Mouse (Mus musculus): ENCODE results near the gene Rpf1.
A peak's percentile ranks its signal among the peaks of the same experiment; 100 is the strongest.

Gene Rpf1

DNA sequence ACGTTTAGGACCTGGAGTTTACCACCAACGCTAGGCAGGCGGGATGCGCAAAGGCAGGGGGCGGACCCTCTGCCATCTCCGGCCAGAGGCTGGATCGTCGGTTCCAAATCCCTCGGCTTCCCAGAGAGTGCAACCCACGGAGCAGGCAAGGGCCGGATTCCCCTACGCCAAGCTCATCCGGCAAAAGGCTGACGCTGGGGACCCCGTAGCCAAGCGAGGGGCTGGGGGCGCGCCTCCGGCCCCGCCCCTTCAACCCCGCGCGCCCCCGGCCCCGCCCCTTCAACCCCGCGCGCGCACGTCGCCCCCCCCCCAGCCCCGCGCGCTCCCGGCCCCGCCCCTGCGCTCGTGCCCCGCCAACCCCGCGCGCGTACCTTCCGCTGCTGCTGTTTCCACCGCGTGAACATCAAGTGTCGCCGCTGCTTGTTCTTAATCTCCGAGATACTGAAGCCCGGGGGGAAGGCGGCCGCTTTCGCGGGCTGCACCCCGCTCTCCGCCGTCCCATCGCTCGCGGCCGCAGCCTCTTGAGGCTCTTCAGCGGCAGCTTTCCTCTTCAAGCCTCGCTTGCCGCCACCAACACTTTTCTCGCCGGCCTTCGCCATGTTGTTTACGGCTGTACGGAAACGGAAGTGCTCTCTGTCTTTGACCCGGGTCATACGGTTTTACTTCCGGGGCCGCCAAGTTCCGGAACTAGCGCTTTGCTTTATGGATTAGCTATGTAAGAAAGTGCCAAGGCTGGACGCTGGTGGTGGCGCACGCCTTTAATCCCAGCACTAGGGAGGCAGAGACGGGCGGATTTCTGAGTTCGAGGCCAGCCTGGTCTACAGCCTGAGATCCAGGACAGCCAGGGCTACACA lies at the start of gene Rpf1:
TSS of gene Rpf1 (minus strand) at position 632 of the 854 bp plus-strand sequence.
- DNase-seq (ENCODE audit: low spot score in 2 of 2), result peak; percentile 85 to 92

DNA sequence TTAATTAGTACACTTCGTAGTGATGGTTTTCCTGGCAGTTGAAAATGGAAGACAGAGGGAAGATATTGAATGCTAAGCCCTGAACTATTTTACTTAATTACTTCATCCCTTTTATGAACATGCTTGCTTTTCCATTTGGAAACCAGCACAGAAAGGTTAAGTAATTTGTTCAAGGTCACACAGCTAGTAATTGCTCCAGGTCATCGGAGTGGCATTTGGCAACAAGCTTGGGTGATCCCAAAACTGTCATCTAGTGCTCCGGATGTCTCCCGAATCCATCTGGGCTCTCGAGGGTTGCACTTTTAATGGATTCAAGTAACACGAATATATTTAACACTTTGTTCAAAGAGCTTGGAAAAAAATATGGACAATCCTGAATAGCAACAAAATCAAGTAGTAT lies 49.7 kb upstream of the Rpf1 start:
- no peak for DNase-seq (ENCODE audit: low spot score in 2 of 2)

DNA sequence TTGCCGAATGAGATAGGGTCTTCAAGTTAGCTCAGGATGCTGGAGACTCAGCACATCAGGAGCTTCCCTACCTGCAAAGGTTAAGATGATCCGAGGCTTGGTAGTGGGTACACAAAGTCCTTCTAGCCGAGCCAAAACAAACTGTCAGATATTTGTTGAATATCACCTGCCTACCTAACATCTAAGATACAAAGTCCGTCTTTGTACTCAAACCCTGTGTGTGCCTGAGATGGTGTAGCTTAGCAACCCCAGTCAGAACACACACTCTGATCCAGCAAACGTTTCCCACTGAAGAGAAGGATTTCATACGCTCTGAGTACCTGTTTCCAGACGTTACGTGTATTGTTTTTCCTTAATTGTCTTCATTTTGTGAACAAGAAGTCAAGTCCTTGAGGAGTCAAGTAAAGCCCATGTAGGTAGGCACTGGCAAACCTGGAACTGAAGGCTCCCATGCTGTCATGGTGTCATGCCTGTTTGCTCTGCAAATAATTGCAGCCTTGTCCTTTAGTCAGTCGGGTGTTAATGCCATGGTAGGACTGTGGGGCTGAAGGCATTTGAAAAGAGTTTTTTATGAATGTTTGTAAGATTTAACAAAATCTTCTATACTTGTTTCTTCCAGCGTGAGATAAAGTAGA lies 49.0 kb upstream of the Rpf1 start, which contains the start of gene Uox:
TSS of gene Uox (plus strand) at position 279 of the 635 bp plus-strand sequence.
- DNase-seq (ENCODE audit: low spot score in 2 of 2), result no peak

DNA sequence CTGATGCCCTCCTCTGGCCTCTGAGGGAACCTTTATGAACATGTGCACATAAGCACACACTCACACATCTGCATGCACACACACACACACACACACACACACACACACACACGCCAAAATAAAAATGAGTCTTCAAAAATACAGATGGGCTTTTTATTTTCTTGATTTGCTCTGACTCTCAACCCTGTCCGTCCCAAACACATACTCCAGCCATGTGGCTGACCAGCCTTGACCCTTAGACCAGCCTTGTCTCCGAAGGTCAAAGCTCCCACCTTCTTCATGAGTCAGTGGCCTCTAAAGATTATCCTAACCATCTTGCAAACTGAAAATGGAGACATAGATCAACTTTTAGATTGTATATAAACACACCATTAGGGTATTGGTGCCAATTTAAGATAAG lies 48.4 kb upstream of the Rpf1 start:
- no peak for DNase-seq (ENCODE audit: low spot score in 2 of 2)

DNA sequence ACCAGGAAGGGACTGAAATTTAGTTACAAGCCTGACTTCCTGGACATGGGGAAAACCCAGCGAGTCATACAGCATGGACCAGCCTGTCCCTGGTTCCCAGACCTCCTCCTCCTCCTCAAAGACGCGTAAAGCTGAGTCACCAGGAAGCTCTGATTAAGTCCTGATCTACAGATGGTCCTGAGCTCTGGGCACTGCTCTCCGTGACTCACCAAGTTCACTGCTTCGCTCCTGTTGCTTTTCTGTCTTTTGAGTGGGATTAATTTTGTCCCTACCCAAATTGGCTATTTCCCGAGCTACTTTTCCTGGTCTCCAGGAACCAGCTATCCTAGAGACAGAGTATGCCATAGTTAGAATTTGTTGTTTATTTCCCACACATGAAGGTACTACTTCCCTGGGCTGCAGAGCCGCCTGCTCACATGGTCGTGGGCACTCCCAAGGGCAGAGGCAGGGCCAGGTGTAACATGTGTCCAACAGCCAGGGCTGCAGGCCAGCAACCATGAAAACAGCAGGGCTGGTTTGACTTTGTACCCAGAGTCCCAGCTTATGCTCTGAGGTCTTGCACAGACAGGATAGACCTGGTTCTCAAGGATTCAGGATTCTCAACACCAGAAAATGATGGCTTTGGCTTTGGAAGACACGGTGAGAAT lies 46.8 kb upstream of the Rpf1 start:
- no peak for DNase-seq (ENCODE audit: low spot score in 2 of 2)

DNA sequence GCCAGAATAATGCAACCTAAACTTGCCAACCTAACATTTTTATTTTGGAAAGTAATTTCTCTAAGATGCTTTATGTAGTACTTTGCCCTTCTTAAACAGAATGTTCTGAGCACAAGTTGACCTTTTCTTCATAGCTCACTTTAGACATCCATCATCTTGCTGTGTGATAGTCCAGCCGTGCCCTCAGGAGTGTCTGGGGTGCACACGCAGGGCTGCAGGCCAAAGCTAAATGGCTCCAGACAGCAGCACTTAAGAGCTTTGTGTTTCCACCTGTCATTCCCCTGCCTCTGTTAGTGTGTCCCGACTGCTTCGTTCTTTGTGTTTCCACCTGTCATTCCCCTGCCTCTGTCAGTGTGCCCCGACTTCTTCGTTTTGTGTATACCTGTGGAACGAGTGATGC lies 46.1 kb upstream of the Rpf1 start:
- DNase-seq (ENCODE audit: low spot score in 2 of 2), result no peak

DNA sequence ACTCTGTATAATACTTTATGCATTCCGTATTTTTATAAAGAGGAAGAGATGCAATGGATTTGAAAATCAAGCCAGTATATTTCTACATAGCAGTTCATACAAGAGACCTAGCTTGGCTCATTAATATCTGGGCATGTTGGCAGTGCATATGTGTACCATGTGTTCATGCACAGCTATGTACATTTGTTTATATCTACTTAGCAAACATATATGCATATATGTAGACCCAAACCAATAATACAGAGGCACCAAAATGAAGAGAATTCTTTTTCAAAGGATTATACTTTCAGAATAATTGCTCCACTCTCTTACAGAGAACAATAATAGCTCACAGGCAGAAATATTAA lies 43.8 kb upstream of the Rpf1 start:
- no peak for DNase-seq (ENCODE audit: low spot score in 2 of 2)

DNA sequence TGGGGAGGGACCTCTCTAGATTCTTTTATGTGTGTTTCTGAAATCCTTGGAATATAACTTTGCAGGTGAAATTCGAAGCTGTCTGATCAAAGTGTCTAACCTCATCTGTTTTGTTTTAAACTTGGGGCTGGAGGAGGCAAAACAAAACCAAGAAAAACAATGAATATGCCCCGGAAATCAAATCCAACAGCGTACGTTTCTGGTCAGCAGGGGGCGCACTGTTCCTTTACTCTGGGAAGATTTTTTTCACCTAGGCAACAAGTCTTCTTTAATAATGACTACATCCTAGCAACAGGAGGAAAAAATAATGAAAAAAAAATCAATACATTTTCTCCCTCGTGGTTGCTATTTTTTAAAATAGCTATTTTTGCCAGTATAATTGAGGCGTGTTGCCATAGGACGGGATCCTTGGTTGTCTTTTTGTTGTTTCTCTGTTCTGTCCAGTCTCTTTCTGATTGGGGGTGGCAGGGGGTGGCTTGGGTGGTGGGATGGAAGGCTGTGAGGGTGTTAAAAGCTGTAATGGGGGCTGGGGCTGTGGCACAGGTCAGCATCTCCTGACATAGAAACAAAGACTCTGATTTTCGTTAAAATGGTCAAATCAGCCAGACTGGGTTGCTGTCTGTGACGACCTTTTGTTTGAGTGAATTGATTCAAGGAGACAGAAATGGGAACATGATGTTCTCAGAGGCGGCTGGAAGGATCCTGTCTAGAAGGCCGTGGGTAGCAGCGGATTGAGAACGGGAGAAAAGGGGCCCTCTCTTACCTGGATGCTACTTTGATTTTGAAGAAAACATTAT lies 43.2 kb upstream of the Rpf1 start:
- DNase-seq (ENCODE audit: low spot score in 2 of 2), result peak; percentile 29 to 58

DNA sequence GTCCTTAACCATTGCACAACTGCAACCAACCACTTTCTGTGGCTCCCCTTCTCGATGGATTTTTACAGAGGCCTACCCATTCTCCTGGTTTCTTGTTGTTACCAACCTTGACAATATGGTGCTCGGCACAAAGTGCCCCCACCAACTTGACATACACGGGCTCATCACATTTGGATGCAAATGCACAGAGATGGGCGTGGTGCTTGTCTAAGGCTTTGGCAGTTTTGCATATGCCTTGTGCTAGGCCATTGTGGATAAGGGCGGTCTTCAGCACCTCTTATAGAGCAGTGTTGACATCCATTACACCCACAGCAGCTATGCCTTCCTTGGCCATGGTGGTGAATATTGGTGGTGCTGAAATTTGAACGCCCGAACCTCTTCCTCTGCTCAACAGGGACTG lies 41.7 kb upstream of the Rpf1 start:
- no peak for DNase-seq (ENCODE audit: low spot score in 2 of 2)

DNA sequence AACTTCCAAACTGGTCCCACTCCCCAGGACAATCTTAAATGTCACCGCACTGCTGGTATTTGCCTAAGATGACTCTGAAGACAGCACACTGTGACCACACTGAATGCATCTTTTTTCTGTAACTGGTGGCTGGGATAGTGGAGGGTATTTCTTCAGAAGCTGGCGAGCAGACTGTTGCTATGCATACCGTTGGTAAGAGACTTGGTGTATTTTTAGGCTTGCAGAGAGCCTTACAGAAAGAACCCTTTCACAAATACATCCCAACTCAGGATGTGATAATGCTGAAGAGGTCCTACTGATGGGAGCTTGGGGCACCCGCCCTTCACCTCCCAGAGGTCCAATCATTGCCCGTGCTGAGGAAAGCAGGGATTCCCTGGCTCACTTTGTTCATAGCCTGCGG lies 36.3 kb upstream of the Rpf1 start:
- DNase-seq (ENCODE audit: low spot score in 2 of 2), result no peak

DNA sequence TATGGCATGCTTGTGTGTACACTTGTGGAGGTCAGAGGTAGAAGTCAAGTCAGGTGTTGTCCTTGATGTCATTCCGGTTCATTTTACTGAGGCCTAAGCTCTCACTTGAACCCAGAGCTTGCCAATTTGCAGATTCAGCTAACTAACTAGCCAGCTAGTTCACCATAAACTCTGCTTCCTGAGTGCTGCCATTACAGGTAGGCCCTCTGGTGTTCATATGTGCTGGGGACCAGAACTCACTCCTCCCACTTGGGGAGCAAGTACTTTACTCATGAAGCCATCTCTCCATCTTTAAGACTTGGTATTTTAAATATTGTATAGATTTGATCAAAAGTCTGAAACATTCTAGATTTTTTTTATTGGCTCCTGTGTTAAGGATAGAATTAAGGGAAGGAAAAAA lies 35.3 kb upstream of the Rpf1 start:
- DNase-seq (ENCODE audit: low spot score in 2 of 2), result no peak

DNA sequence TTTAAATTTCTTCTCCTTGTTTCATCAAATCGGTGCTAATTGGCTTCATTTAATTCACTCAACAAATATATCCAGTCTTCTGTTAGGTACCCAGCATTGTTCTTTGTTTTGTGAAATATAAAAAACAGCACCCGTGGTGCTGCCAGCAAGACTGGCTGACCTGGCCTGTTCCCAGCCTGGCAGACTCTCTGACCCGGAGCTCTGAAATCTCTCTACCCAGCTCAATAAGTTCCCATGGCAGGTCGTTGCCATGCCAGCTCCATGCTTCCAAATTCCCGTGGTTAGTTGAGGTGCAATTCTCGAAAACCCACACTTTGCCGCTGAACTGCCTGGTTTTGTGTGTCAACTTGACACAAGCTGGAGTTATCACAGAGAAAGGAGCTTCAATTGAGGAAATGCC lies 33.6 kb upstream of the Rpf1 start:
- DNase-seq (ENCODE audit: low spot score in 2 of 2), result no peak

DNA sequence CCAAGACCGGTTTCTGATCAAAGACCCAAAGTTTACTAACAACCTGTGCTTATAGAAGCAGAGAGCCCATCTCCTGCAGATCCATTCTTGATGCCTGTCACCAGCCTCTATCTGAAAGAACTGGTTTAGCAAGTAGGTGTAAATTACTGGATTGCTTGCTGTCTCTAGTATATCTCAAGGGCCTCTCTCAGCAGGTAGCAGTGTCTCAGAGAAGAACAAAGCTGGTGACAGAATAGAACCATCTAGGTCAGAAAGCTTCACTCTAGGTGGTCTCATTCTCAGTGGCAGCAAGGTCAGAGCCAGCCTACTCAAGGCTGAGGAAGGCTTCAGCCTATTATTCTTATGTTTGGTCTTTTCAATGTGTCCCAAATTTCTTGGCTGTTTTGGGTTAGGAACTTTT lies 22.4 kb upstream of the Rpf1 start:
- no peak for DNase-seq (ENCODE audit: low spot score in 2 of 2)

DNA sequence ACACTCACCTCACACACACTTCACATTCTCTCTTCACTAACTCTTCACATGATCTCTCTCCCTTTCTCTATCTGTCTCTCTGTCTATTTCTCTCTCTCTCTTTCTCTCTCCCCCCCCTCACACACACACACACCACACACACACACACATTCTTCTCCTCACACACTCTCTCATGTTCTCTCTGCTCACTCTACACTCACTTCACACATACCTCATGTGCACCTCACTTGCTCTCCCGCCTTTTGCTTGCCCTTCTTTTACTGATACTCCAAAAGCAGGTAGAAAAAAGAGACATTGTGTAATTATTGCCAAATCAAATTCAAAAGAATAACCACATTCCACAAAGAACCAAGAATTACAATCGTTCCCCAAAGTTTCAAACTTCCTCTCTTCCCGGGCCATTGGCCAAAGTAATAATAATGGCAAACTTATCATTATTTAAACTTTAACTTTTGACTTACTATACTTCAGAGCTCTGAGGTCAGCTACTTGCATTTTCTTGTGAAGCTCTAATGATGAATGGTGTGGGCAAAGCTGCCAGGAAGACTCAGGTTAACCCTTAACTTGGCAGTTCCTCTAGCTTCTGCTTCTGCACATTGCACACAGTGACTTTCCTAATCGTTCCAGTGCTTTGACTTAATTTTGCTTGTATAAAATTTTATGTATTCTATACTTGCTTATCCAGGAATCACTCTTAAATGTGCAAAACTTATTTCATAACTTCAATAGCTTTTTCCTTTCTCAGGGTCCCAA lies 19.5 kb upstream of the Rpf1 start:
- no peak for DNase-seq (ENCODE audit: low spot score in 2 of 2)

DNA sequence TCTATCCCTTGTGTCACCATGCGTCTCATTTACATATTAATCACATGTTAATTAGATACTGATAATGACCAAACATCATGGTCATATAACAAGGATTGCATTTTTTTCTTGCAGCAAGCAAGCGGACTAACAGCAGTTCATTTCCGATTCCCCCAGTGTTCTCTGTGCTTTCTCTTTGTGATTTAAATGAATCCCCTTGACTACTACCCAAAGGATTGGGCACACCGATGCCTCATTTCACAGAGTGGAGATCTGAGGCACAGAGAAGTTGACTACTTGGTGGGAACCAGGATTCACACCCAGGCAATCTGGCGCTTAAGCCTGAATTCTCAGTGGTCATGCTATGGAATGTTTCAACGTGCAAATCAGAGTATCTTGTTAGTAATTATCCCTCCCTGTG lies 13.8 kb upstream of the Rpf1 start:
- no peak for DNase-seq (ENCODE audit: low spot score in 2 of 2)

DNA sequence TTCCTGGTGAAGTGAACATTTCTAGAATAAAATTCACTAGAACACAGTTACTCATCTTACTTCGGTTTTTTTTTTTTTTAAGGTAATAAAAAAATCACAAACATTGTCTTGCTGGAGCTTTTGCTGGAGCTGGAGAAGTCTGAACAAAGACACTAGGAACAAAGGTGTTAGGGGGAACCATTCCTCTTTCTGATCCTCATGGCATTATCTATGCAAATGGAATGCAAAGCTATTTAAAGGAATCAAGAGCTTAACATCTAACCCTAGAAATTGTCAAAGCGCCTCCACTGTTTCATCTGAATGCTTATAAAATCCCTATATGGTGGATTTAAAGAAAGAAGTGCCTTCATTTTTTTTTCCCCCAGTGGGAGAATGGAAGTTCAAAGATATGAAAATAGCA lies 7.1 kb upstream of the Rpf1 start:
- no peak for DNase-seq (ENCODE audit: low spot score in 2 of 2)

DNA sequence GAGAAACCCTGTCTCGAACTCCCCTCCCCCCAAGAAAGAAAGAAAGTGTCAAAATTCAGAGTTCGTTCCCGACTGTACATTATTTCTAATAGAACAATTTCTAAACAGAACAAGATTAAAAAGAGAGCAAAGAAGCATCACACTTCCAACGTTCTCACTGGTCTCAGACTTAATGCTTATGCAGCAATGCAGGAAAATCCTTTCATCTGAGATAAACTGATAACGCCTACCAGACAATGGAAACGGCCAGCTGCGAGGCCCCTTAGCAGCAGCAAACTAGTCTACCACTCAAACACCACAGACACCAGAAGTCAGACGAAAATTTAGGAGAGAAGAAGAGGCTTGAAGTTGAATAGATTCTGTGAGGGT lies 407 bp upstream of the Rpf1 start:
- DNase-seq (ENCODE audit: low spot score in 2 of 2), result no peak

DNA sequence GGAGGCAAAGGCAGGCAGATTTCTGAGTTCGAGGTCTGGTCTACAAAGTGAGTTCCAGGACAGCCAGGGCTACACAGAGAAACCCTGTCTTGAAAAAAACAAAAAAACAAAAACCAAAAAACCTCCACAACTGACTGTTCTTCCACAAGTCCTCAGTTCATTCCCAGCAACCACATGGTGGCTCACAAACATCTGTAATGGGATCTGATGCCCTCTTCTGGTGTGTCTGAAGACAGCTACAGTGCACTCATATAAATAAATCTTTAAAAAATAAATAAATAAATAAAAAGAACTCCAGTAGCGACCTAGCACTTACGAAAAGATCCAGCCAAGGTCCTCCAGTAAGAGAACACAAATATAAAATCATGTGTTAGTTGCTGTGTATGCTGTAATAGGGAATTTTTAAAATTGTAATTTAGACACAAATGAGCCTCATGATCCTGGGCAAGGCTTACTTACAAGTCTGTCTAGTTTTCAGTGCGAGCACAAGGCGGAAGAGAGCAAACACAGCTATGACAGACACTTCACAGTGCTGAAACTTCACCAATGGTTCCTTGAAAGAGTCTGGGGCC lies 917 bp downstream of the Rpf1 start:
- no peak for DNase-seq (ENCODE audit: low spot score in 2 of 2)

DNA sequence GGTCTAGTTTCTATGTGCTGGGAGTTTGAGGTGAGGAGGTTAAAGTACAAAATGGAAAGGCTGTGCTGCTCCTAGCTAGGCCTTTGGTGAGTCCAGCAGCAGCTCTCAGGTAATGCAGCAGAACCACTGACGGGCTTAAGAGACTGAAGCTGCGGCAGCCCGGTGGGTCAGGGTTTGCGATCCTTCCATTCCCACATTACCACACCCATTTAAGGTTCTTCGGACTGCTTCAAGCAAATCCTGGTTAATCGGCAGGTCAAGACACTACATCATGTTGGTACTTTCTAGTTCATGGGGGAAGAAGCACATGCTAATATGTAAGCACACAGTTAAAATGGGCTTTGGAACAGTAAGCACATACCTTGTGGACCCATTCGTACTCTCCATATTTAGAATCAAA lies 14.5 kb downstream of the Rpf1 start:
- no peak for DNase-seq (ENCODE audit: low spot score in 2 of 2)

DNA sequence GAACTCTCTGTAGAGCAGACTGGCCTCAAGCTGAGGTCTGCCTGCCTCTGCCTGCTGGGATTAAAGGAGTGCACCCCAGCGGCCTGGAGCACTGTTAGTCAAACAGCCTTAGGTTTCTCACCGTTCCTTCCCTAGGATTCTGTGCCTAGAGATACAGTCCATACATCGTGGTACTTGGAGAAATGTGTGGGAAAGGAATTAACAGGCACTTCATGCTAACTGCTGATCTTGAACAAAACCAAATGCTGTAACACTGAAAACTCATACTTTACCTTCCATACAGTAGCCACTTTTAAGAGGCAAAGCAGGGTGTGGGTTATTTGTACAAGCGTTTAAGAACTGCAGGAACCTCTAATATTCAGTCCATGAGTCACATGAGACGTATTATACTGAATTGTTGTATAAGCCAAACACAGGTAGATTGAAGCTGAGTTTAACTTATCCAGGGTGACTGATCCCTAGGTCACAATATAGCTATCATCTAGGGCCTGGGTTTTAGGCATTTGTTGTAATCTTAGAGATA lies 19.6 kb downstream of the Rpf1 start:
- no peak for DNase-seq (ENCODE audit: low spot score in 2 of 2)

DNA sequence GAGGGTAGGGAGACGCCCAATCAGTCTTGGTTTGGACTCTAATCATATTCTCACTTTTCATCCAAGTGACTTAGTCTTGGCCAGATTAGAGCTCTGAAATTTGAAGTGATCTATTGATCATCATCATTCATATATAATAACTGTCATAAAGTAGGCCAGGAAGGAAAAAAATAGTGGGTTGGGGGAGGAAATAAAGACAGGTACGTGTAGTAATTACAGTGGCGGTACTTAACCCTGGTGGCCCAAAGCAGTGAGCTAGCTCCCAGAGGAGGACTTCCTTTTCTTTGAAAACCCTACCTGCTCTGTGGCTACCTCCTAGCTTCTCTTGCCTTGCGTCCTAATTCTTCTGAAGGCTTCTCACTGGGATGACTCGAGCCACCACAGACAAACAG lies 20.4 kb downstream of the Rpf1 start:
- no peak for DNase-seq (ENCODE audit: low spot score in 2 of 2)

All from heart, adult 9 months (tissue).